Mouse (Mus musculus) lung, postnatal 14 days (tissue): ENCODE measurements around the gene Slc24a4.

ENCODE experiments used
- DNase-seq: peaks from one replicate; pipeline ENCODE4 v3.0.0; 2021

Slc24a4 gene

DNA sequence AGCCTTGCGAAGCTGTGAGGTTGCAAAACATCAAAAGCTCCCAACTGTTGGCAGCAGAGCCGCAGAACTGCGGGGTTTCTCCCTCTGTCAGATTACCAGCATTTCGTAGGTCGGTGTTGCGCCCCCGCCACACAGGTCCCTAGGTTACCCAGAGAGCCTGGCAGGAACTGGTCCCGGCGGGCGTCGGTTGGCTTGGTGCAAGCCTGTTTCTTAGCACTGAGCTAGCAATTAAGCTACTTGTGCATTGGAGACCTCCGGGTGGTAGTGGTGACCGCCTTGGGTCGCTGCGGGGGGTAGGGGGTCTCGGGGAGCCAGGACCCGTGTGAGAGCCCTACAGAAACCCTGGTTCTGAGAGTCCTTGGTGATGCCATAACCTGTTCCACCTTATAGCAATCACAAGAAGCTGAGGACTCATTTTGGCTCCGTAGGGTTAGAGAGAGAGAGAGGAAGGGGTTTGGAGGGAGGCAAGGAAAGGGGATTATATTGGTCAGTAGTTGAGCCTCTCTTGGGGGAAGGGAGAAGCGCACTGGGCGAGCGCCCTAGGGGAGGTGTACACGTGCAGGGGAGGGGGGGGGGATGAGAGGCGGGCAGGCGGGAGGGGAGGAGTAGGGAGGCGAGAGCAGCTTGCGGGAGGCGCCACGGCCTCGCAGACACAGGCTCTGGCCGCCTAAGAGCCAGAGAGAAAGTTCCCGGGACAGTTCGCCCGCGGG is at the start of gene Slc24a4:
Gene Slc24a4, plus strand, starts transcription at position 653 of the 710 bp plus-strand sequence.
- DNase-seq: peak; percentile 50

DNA sequence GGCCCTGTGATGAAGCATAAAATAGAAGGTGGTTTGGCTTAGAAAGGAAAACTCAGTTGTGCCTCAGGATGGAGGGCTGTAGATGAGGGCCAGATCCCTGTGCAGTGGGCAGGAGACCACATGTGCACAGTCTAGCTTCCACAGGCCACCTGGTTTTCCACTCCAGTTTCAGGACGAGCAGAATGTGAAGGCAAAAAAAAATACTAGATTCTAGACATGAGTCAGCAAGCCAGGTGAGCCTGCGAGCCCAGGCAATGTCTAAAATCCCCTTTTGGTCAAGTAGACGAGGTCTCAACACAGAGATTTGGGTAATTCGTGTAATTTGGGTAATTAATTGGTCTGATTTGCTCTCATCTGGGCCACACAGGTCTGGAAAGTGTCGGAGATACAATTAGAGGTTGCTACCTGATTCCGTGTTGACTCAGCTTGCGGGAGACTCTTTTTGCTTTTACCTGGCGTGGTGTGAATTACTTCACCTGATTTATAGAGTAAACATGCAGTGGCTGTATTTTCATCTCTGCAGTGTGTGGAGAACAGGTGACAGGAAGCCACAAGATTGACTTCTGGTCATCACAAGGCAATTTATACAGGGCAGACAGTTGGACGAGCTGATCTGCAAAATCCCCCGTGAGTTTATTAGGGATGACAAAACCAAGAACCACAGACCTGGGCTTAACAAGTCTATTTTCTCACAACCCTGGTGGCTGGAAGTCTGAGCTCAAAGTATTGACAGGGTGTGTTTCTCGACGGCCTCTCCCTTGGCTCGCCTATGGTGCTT is 45.7 kb upstream of the Slc24a4 start:
- no peak for DNase-seq

DNA sequence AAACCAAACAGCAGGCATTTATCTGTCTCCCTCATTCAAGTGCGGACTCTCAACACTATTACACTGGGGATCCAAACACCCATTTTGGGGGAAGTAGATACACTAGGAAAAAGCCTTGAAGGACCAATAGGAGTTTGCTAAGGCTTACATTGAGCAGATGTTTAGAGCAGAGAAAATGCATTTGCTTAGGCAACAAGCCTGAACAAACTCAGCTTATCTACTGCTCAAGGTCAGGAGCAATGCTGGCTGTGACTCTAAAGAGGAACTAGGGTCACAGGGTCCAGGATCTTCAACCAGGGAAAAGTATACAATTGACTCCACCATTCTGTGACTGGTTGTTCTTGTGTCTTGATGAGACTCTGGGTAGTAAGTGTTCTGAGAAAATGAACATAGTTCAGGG is 38.0 kb upstream of the Slc24a4 start:
- no peak for DNase-seq

DNA sequence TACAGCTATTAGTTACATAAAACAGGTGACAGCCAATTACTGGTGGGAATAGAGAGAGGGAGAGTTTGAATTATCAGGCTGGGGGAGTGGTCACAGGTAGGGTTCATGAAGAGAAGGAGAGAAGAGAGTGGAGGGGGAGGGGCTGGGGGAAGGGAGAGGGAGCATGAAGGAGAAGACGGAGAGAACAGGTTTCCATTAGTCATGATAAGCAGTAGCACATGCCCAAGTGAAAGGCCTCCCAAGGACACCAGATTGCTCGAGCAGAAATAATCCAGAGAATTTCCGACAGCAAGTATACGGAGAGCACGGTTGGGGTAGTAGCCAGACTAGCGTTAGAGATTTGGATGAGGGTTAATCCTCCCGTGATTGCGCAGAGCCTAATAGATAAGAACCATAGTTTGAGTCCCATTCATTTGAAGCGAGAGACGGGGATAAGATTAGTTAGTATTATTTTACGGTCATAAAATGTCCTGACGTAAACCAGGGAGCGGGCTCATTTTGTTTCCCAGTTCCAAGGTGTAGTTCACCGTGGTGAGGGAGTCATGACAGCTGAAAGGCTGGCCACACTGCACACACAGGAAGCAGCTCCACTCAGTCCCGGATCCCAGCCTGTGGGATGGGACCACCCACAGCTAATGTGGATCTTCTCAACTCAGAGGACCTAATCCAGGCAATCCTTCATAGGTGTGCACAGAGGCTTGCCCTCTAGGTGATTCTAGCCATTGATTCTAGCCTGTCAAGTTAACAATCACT is 36.0 kb upstream of the Slc24a4 start:
- DNase-seq: no peak

DNA sequence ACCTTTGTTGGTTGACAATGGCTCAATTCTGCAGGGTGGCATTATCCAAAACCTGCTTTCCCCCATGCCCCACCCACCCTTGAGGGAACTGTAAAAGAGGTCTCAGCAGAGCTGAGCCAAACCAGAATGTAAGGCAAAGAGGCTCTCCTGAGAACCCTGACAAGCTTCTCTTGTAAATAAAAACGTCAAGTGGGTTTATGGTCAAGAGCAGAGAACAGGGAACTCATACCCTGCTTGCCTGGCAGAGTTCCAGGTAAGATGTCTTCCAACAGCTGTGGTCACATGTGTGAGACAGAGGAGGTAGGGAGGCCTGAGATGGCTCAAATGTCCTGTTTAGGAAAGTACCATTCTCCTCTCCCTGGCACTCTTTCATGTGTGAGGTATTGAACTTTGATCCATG is 22.5 kb upstream of the Slc24a4 start:
- peak; percentile 24 for DNase-seq

DNA sequence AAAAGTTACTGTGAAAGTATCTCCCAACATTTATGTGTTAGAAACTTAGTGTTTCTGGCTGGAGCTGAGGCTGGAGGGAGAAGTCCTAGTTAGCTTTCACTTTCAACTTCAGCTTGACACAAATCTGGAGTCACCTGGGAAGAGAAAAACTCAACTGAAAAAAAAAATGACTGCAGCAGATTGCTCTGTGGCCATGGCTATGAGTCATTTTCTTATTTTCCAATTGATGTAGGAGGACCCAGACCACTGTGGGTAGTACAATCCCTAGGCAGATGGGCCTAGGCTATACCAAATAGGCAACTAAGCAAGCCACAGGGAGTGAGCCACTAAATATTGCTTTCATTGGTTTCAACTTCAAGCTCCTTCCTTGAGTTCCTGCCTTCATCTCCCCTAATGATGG is 19.7 kb upstream of the Slc24a4 start:
- DNase-seq: no peak

DNA sequence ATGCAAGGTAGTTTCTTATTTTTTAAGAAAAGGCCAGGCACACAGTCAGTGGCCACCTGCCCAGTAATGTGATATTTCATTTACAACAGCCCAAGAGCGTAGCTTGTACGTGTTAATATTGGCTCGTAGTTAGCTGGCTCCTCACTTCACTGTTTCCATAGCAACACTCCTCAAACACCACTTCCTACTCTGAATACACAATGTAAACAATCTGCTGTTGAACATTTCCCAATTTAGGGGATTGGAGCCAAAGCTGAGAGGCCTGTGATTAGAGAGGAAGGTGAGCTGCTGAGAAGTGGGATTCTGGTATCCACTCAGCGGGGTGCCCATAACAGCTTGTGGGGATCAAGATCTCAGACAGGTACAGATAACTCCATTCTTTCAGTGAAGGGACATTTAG is 16.0 kb upstream of the Slc24a4 start:
- DNase-seq: peak; percentile 42

DNA sequence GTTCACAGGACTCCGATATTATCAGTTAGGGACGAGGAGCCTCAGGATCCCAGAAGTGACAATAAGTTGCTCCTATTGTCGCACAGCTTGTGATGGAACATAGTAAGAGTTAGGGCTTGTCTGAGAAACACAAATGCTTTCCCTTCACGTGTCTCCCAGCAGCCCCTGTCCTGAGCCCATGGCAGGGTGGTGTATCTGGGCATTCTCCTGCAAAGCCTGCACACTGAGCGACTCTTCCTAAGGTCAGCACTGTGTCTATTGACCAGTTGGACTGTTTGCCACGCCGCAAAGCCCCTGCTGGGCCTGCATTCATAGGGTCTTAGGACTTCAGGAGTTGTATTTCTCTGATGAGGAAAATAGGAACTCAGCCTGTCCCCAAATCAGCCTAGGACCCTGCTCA is 15.6 kb upstream of the Slc24a4 start:
- DNase-seq: no peak

DNA sequence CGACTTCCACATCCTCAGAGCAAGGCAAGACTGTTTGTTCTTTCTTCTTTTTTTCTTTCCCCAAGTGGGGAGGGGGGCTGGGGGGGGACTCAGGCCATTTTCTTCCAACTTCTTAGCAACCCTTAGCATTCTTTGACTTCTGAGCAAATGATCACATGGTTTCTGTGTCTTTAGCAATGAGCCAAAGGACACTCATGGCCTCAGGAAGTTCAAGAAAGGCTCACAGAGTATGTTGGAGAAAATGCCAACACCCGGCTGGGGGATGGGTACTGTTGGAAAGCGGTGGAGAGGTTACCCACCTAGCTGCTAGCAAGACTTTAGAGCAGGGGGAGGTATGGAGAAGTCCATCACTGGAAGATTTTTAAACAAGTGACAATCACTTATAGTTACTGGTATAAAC is 15.1 kb upstream of the Slc24a4 start:
- peak; percentile 29 for DNase-seq

DNA sequence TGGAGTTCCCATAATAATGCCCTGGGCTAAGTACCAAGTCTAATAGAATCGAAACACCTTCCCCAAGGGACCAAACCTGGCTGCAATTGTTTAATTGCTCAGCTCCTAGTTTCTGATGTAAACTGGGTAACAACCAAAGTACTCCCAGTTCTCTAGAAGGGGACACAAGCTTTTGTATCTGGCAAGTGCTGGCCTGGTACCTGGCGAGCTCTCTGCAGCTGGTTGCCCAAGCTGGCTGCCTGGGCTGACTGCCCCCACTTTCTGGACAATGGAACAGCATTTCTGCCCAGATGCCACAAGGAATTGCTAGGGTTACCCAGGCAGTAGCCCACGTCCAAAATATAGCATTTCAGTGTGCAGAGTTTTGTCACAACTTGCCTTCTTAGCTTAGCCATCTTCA is 12.0 kb upstream of the Slc24a4 start:
- DNase-seq: no peak

DNA sequence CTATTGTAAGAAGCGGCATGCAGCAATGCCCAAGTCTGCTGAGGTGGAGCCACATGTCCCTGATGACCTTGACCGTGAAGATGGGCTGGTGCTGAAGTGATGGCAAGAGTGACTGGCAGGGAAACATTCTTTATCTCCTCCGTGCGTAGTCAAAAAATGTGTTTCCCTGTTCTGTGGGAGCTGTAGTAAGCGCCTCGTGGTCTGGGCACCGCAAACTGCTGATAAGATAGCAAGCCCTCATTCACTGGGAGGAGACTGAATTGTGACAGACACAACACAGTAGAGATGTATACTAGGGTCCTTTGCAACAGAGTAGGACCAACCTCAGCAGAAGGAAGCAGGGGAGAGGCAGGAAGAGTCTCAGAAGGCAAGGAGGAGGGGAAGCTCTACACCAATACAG is 10.5 kb upstream of the Slc24a4 start:
- DNase-seq: no peak

DNA sequence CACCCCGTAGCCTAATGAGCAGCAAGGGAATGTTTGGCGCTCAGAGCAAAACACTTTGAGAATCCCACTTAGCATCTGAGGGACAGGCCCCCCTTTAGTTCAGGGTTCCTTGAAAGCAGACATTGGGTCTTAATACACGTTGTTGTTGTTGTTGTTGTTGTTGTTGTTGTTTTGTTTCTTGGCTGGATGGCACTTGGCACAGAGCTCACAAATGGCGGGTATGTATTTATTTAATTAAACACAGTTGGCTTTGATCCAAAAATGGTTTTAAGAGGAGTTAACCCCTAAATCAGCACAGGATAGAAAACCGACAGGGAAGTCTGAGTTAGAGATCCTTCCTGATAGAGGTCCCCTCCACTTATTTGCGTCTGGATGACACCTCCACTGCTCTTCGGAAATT is 932 bp upstream of the Slc24a4 start:
- DNase-seq: no peak

DNA sequence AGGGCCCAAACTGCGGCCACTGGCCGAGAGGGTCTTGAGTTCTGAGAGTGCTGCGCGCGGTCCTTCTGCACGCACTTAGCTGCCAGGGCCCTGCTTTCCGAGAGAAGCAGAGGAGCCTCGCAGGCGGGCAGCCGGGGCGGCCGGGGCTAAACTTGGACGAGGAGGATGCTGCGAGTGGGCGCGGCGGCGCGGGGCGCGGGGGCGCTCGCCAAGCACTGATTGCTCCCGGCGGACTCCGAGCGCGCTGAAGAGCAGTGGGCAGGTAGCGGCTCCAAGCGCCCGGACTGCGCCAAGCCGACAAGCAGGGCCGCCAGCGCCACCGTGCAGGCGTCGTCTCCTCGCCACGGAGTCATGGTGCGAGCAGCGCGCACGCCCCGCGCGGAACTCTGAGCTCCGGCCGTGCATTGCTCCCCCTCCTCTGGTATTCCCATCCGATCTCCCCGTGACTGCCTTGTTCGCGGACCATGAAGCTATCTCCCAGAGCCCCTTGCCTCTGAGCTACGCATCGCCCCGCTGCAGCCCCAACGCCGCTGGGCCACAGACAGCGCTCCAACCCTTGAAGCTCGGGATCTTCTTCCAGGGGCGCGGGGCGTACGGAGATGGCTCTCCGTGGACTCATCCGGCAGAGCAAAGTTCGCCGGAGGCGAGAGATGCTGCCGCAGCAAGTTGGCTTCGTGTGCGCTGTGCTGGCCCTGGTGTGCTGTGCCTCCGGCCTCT is 416 bp downstream of the Slc24a4 start:
- DNase-seq: peak; percentile 70

DNA sequence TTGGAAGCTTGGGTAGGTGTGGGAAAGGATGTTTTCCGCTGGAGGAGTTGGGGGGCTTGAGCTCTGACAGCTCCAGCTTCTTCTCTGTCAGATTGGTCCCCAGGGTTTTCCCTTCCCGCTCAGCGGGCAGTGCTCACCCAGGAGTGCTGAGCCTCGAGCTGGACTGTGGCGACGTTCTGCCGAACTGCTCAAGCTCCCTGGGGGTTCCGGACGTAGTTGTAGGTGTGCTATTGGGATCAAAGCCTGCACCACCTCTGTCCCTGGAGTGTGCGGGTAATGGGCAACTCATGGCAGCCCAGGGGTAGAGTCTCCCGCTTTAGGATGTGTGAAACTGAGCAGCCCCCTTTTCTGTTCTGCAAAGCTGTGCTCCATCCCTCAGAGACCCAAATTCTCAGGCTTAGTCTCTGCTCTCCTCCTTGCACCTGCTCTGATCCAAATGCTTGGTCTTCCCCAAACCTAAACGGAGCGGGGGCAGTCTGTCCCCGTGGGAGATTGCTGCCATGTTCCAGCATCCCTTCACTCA is 1.0 kb downstream of the Slc24a4 start:
- DNase-seq: peak; percentile 5

DNA sequence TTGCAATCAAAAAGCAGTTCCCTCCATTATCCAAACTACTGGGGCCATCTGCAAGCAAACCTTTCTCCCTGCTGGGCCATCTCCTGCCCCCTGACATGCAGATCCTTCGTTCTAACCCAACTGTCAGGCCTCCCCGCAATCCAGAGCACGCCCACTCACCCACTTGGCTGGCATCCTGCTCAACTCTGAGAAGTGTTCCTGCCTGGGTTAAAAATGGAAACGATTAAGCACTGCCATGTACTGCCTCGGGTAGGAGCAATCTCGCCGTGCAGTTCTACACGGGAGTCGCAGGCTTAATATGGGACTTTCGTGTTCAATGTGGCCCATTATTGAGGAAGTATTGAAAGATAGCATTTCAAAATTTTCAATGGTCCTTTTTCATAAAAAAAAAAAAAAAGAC is 11.2 kb downstream of the Slc24a4 start:
- no peak for DNase-seq

DNA sequence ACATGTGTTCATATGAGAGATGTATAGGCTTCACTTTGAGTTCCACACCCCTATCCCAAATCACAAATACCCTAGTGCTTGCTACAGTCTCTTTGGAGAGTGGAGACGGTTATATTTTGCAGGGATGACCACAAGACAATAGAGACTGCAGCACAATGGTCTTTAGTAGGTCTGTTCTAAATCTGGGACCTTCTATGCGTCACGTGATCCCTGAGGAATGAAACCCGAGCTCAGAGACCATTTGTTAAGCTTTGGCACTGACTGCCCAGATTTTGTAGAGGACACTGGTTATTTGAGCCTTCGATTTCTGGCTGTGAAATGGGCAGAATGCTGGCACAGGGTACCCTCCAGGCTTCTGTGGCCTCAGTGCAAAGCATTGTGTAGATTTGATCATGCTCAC is 12.8 kb downstream of the Slc24a4 start:
- DNase-seq: no peak

DNA sequence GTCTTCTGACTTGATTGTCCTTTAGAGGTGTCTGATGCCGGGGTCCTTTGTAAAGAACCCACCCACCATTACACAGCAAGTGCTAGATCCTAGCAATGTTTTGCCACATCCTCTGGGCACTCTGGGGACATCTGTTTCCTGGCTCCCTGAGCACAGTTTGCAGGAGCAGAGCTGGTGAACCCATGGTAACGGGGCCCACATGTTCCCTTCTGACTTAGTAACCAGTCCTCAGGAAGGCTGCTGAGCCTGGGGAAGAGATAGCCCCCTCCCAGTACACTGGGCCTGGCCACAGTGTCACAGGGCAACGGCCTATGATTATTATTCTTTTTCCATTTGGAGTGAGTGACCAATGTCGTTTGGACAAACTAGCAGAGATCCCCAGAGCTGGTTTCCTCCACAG is 19.1 kb downstream of the Slc24a4 start:
- no peak for DNase-seq

DNA sequence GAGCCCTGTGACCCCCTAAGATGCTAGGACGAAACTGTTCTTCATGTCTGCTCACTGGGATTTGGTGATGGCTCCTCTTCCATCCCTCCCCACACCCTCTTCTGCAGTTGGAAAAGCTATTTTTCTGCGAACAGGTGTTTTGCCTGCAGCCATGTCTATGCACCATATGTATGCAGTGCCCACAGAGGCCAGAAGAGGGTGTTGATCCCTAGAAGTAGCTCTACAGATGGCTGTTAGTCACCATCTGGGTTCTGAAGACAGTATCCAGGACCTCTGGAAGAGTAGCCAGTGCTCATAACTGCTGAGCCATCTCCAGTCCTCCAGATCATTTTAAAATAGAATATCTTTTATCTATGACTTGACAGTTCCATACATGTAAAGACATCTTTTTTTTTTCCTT is 20.2 kb downstream of the Slc24a4 start:
- DNase-seq: peak; percentile 35

DNA sequence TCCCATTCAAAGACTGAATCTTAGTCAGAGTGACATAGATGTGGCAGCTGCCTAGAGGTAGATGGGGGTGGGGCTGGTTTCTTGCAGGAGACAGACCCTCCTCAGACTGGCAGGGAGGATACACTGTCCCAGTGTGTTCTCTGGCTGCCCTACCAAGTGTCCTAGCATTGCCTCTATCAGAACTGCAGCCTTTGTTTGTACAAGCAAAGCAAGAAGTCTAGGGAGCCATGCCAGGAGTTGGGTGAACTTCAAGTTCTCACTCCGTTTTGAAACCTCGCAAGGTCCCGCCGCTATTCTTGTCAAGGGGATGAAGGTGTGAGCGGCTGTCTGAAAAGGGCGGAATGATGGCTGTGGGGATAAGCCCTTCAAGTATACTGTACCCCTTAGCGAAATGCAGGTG is 22.7 kb downstream of the Slc24a4 start:
- DNase-seq: peak; percentile 79

DNA sequence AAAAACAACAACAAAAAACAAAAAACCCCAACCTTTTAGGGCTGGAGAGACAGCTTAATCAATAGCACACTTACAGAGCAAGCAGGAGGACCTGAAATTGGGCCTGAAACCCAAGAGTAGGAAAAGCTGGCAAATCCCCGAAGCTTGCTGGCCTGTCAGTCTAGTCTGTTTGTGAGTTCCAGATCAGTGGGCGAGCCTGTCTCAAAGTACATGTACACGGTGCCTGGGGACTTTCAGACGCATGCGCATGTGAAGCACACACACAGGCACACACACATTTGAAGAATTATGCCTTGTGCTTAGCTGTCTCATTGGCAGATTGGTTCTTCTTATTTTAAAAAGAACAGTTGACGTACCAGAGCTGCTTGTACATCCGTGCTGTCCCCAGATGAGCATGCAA is 25.3 kb downstream of the Slc24a4 start:
- no peak for DNase-seq

DNA sequence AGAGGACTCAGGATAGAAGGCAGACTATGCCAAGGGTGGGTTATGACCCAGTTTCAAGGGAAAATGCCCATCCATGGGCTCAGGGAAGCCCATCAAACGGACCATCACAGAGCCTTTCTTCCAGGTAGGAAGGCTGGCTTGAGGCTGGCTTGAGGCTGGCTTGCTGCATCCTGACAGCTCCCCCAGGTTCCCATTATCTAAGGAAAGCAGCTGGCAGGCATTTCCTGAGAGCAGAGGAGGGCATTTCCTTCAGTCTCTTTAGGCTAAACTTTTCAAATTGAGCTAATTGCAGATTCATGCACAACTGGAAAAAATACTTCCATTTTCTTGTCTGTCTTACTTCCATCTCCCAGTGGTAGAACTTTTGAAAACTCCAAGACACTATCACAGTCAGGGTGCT is 26.3 kb downstream of the Slc24a4 start:
- DNase-seq: no peak

DNA sequence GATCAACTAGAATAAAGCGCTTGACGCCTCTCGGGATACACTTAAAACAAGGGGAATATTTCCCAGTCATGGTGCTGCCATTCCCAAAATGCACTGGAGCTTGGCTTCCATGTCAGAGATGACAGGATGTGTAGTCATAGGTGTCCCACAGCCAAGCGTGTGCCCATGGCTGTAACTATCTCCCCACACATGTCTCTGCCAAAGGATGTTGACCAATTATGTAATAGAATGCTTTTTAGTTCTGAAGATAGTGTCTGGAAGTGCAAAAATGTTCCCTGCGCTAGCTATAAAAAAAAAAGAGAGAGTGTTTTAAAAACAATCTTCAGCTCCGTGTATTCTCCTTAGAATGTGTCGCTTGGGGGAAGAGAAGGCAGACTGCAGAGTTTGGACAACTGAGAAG is 36.1 kb downstream of the Slc24a4 start:
- DNase-seq: no peak

DNA sequence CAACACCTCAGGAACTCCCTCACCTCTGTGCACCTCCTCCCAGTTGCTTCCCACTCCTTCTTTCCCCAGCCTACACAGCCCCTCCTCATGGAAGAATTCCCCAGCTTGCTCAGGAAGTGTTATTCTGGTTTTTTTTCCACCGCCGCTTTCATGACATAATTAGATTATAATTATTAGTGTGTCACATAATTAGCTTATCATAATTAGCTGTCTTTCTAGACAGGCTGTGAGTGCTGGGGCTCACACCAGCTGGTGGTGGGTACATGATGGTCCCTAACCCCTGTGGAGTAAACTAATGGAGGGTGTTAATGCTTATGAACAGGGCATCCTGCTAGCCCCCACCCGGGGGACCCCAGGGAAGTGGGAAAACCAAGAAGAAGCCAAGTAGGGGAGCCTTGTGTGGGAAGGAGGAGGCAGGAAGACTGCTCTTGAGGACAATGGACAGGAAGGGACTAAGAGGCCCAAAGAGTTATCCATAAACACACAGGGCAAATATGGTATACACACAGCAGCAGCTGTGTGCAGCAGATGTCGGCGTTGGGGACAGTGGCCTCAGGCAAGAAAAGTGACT is 38.2 kb downstream of the Slc24a4 start:
- DNase-seq: peak; percentile 49
